Mouse (Mus musculus) olfactory bulb, adult 2 months (tissue): ENCODE results near the gene Tbl1xr1. TPM values are rescaled to one million over a fixed set of nuclear protein-coding genes. Genes with fewer than 3 reads are reported as not detected.

Experiments
- H3K27ac ChIP-seq: fragments of 200-500 bp; 2 replicates; pipeline ENCODE4 v1.5.1; 2012; ENCODE audit warnings: low read depth, low read length; ENCODE audit not compliant: insufficient read depth
- H3K4me1 ChIP-seq: fragments of 200-500 bp; 2 replicates; pipeline ENCODE4 v1.6.1; 2012; ENCODE audit warnings: low read length; ENCODE audit not compliant: control insufficient read depth, insufficient read depth
- H3K4me3 ChIP-seq: fragments of 200-500 bp; 2 replicates; pipeline ENCODE4 v1.5.1; 2012; ENCODE audit warnings: mild to moderate bottlenecking, low read depth, low read length, moderate library complexity; ENCODE audit not compliant: insufficient read depth
- CTCF ChIP-seq: fragments of 200-500 bp; IDR thresholded peaks from 2 replicates; pipeline ENCODE4 v1.5.1; 2012; ENCODE audit warnings: low read depth, mild to moderate bottlenecking, low read length, moderate library complexity; ENCODE audit not compliant: insufficient read depth
- POLR2A ChIP-seq: fragments of 200-500 bp; IDR thresholded peaks from 2 replicates; pipeline ENCODE4 v1.6.1; 2012; ENCODE audit warnings: mild to moderate bottlenecking, low read depth, low read length, moderate library complexity; ENCODE audit not compliant: insufficient read depth
- WGBS: fragments of 180-500 bp; shearing (Covaris S2); methylation state at CpG from one replicate; pipeline ENCODE4 v1.1.7; 2018; 5-methylcytosine and 5-hydroxymethylcytosine counted together
- polyA plus RNA-seq: library from polyadenylated mRNA; stranded (reverse); fragments of >200 nt; gene quantifications from 2 replicates; pipeline ENCODE4 v1.2.4, GENCODE M21; 2012; ENCODE audit warnings: low replicate concordance; ENCODE audit not compliant: missing spikeins, insufficient read depth, insufficient read length

The Tbl1xr1 gene
- polyA plus RNA-seq, 1 experiment = not detected

- WGBS = 90% methylated on average over 7 of the region's 7 CpGs
Measured at GRCm38 (mm10) chr3:22133626-22134025, 57.2 kb downstream of the Tbl1xr1 start.

GRCm38 (mm10) chr3:22137793-22138579 lies 61.5 kb downstream of the Tbl1xr1 start:
- H3K4me1 ChIP-seq = peaks cover 11% of the 10 kb centered on the region
- 90% methylated on average over 9 of the region's 9 CpGs for WGBS
- no peak overlapping the region for H3K27ac ChIP-seq
- H3K4me3 ChIP-seq = no peak overlapping the region
- TF ChIP-seq CTCF (no peak), POLR2A (no peak)

More at GRCm38 (mm10) chr3:22133626-22134025, 57.2 kb downstream of the Tbl1xr1 start:
- H3K4me1 ChIP-seq = peaks cover 6% of the 10 kb centered on the region; the same call in 1 of the 2 replicates
- no peak overlapping the region for H3K4me3 ChIP-seq
- no peak overlapping the region for H3K27ac ChIP-seq
- no peak for TF ChIP-seq CTCF
- TF ChIP-seq POLR2A = no peak

- Histone ChIP-seq H3K4me3 (no peak overlapping the region), H3K27ac (no peak overlapping the region), H3K4me1 (peaks cover 10% of the 10 kb centered on the region)
- TF ChIP-seq POLR2A (no peak), CTCF (no peak)
- whole genome bisulfite sequencing = 47% methylated on average over 2 of the region's 2 CpGs
Measured at GRCm38 (mm10) chr3:22138580-22139099, 62.2 kb downstream of the Tbl1xr1 start.

GRCm38 (mm10) chr3:22140111-22140658 lies 63.7 kb downstream of the Tbl1xr1 start:
- Histone ChIP-seq H3K4me3 (no peak overlapping the region), H3K4me1 (peaks cover 10% of the 10 kb centered on the region), H3K27ac (no peak overlapping the region)
- TF ChIP-seq POLR2A (no peak), CTCF (no peak)
- WGBS = 81% methylated on average over 3 of the region's 3 CpGs

- no peak for TF ChIP-seq CTCF
- TF ChIP-seq POLR2A = no peak
- 75% methylated on average over 6 of the region's 6 CpGs for WGBS
Measured at GRCm38 (mm10) chr3:22141984-22142719, 65.7 kb downstream of the Tbl1xr1 start.

GRCm38 (mm10) chr3:22142846-22143641 lies 66.6 kb downstream of the Tbl1xr1 start:
- WGBS = 76% methylated on average over 5 of the region's 5 CpGs
- Histone ChIP-seq H3K27ac (no peak overlapping the region), H3K4me1 (peaks cover 10% of the 10 kb centered on the region), H3K4me3 (no peak overlapping the region)
- TF ChIP-seq CTCF (no peak), POLR2A (no peak)

More at GRCm38 (mm10) chr3:22141984-22142719, 65.7 kb downstream of the Tbl1xr1 start:
- no peak overlapping the region for H3K27ac ChIP-seq
- peaks cover 10% of the 10 kb centered on the region for H3K4me1 ChIP-seq
- H3K4me3 ChIP-seq = no peak overlapping the region

GRCm38 (mm10) chr3:22144255-22144654 lies 67.8 kb downstream of the Tbl1xr1 start:
- H3K27ac ChIP-seq = no peak overlapping the region
- peaks cover 10% of the 10 kb centered on the region for H3K4me1 ChIP-seq
- H3K4me3 ChIP-seq = no peak overlapping the region
- 93% methylated on average over 2 of the region's 2 CpGs for WGBS
- TF ChIP-seq POLR2A = no peak
- no peak for TF ChIP-seq CTCF

- WGBS = 51% methylated on average over 1 of the region's 1 CpGs
- H3K4me3 ChIP-seq = no peak overlapping the region
- no peaks in the 10 kb centered on the region for H3K4me1 ChIP-seq
- no peak for TF ChIP-seq POLR2A
- TF ChIP-seq CTCF = no peak
- no peak overlapping the region for H3K27ac ChIP-seq
Measured at GRCm38 (mm10) chr3:22147433-22147927, 71.0 kb downstream of the Tbl1xr1 start.
